9 mouse cellular contexts compared by ENCODE assay signal in the genomic region with DNA sequence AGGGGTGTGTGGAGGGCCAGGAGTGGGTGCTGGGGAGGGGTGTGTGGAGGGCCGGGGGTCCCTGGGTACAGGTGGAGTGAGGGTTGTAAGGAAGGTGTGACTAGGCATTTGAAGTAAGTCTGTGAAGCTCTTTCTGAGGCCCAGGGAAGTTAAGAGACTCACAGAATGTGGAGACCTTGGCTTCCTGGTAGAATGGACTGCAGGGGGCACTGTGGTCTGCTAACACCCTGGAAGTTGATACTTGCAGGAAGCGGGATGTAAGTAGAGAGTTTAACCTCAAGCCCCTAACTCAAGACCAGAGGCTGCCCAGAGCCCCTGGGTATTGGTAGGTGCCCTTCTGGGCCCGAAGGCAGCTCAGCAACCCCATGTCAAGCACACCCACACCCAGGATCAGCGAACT. TPM values are rescaled to one million over a fixed set of nuclear protein-coding genes. Genes with fewer than 3 reads are reported as not detected.
DNase-seq lines count a peak whose midpoint lies in the region; ATAC-seq lines count a peak whose summit lies in the region.
"Had no signal": no experiment of that assay in that cellular context is flagged by ENCODE, and none has a peak within 500 bp of the region (broad histone marks: within the 10 kb centered on the region; RNA-seq: fewer than 3 reads in every experiment).

No protein-coding gene starts in this region.

- no peak overlapping the region for H3K4me3 ChIP-seq in forebrain, embryonic 14.5 days (ENCODE audit: low read depth, low read length)
- H3K4me3 ChIP-seq: liver, embryonic 15.5 days had no signal

- peak; percentile 28 for DNase-seq in gastrocnemius, adult 18-20 months (ENCODE audit: low spot score)
- DNase-seq in gastrocnemius, adult 8-10 months (ENCODE audit: low spot score in 2 of 2) = no peak
- peak; percentile 81 for DNase-seq in 416B (ENCODE audit: low read depth)
- DNase-seq in adipocyte (ENCODE audit: low spot score) = peak; percentile 60
- DNase-seq in forebrain, embryonic 14.5 days (ENCODE audit: low spot score) = peak; percentile 83
- DNase-seq in kidney, postnatal 25 days = peak; percentile 63 to 81
- peak; percentile 75 for DNase-seq in lung, postnatal 14 days
- peak; percentile 78 for DNase-seq in testis, postnatal 10 days (ENCODE audit: low spot score)

- H3K9me3 ChIP-seq in forebrain, embryonic 14.5 days (replicated peaks; ENCODE audit: control insufficient read depth, low read length) = no peaks in the 10 kb centered on the region
- H3K9me3 ChIP-seq: liver, embryonic 15.5 days had no signal

- H3K9ac ChIP-seq in forebrain, embryonic 14.5 days (ENCODE audit: low read length) = no peak overlapping the region
- H3K9ac ChIP-seq: liver, embryonic 15.5 days had no signal

- H3K27ac ChIP-seq in forebrain, embryonic 14.5 days (ENCODE audit: low read depth, low read length) = no peak overlapping the region
- H3K27ac ChIP-seq: liver, embryonic 15.5 days had no signal

- ATAC-seq in forebrain, embryonic 14.5 days = no peak

- peaks cover 9% of the 10 kb centered on the region for H3K4me1 ChIP-seq in forebrain, embryonic 14.5 days (ENCODE audit: control insufficient read depth, insufficient read depth, low read length)

- H3K27me3 ChIP-seq in forebrain, embryonic 14.5 days (replicated peaks; ENCODE audit: control insufficient read depth, insufficient read depth, low read length) = peaks cover 56% of the 10 kb centered on the region

- no peaks in the 10 kb centered on the region for H3K36me3 ChIP-seq in forebrain, embryonic 14.5 days (ENCODE audit: control insufficient read depth, insufficient read depth, low read length)
- H3K36me3 ChIP-seq: liver, embryonic 15.5 days had no signal

- WGBS in forebrain, embryonic 14.5 days = 33% methylated on average over 4 of the region's 4 CpGs

- no peak overlapping the region for H3K4me2 ChIP-seq in forebrain, embryonic 14.5 days (ENCODE audit: low read length)
- H3K4me2 ChIP-seq: liver, embryonic 15.5 days had no signal

RNA-seq across cellular contexts. Expression of gene Ak8, which starts 56.2 kb away (rescaled TPM):
- not detected for total RNA-seq in gastrocnemius, adult 18-20 months (2021)
- total RNA-seq in gastrocnemius, adult 8-10 months (2022) = not detected
- polyA plus RNA-seq in forebrain, embryonic 14.5 days (2014; fragmentation: Nextera tagmentation; extraction: Ambion mirVana) = 2.0 and 2.2 TPM in 2 replicates

RNA-seq across cellular contexts. Expression of gene Spaca9, which starts 56.7 kb away (rescaled TPM):
- total RNA-seq in gastrocnemius, adult 18-20 months (2021) = not detected
- not detected for total RNA-seq in gastrocnemius, adult 8-10 months (2022)
- 1.8 and 2.8 TPM in 2 replicates for polyA plus RNA-seq in forebrain, embryonic 14.5 days (2014; fragmentation: Nextera tagmentation; extraction: Ambion mirVana)

Comparison
In these comparisons a context has a peak if more than half of its experiments do, and no peak if none do; other contexts are left out.
1. DNase-seq: peak in gastrocnemius, adult 18-20 months (single experiment), 416B (single experiment), adipocyte (single experiment), forebrain, embryonic 14.5 days (single experiment), kidney, postnatal 25 days (2 of 2), lung, postnatal 14 days (single experiment) and testis, postnatal 10 days (single experiment); none in gastrocnemius, adult 8-10 months (0 of 2).